Mouse (Mus musculus): ENCODE results near the gene Tomm40l.

Tomm40l gene

GRCm38 (mm10) chr1:171213801-171214496, 8.4 kb downstream of the Tomm40l start, which contains the start of gene Nr1i3:
Gene Nr1i3, plus strand, starts transcription at chr1:171213970.
- H3K36me3 ChIP-seq (ENCODE audit: insufficient read depth, low read length), result peaks cover 5% of the 10 kb centered on the region; the same call in 1 of the 2 replicates
- H3K27me3 ChIP-seq (ENCODE audit: insufficient read depth, low read length), result peaks cover 7% of the 10 kb centered on the region; the same call in 1 of the 2 replicates
- H3K4me1 ChIP-seq (replicated peaks; ENCODE audit: low read depth, low read length), result peaks cover 34% of the 10 kb centered on the region
- no peaks in the 10 kb centered on the region for H3K9me3 ChIP-seq (ENCODE audit: low read length)
- TF ChIP-seq NANOG (IDR thresholded peaks at IDR 0.05; ENCODE audit: borderline replicate concordance, low read length) (no peak), CTCF (conservative IDR thresholded peaks at IDR 0.05; ENCODE audit: low read length) (no peak), POU5F1 (IDR thresholded peaks at IDR 0.05; ENCODE audit: borderline replicate concordance, low read length) (no peak)
- no peak within 1 kb of the TSS for H3K4me3 ChIP-seq (replicated peaks; ENCODE audit: low read length)

- no peak for TF ChIP-seq POU5F1 (IDR thresholded peaks at IDR 0.05; ENCODE audit: borderline replicate concordance, low read length)
- no peak for TF ChIP-seq NANOG (IDR thresholded peaks at IDR 0.05; ENCODE audit: borderline replicate concordance, low read length)
- no peak for TF ChIP-seq CTCF (conservative IDR thresholded peaks at IDR 0.05; ENCODE audit: low read length)
- Histone ChIP-seq H3K4me1 (replicated peaks; ENCODE audit: low read depth, low read length) (peaks cover 23% of the 10 kb centered on the region), H3K4me3 (replicated peaks; ENCODE audit: low read length) (no peak overlapping the region), H3K9me3 (ENCODE audit: low read length) (no peaks in the 10 kb centered on the region), H3K27me3 (ENCODE audit: insufficient read depth, low read length) (peaks cover 7% of the 10 kb centered on the region; the same call in 1 of the 2 replicates), H3K36me3 (ENCODE audit: insufficient read depth, low read length) (no peaks in the 10 kb centered on the region)
These were observed 9.5 kb downstream of the Tomm40l start for GRCm38 (mm10) chr1:171212854-171213253.

GRCm38 (mm10) chr1:171209409-171209808, 12.9 kb downstream of the Tomm40l start:
- TF ChIP-seq NANOG (IDR thresholded peaks at IDR 0.05; ENCODE audit: borderline replicate concordance, low read length), result no peak
- no peak for TF ChIP-seq CTCF (conservative IDR thresholded peaks at IDR 0.05; ENCODE audit: low read length)
- no peak for TF ChIP-seq POU5F1 (IDR thresholded peaks at IDR 0.05; ENCODE audit: borderline replicate concordance, low read length)
- Histone ChIP-seq H3K9me3 (ENCODE audit: low read length) (no peaks in the 10 kb centered on the region), H3K4me1 (replicated peaks; ENCODE audit: low read depth, low read length) (peaks cover 7% of the 10 kb centered on the region; the same call in 1 of the 2 replicates), H3K27me3 (ENCODE audit: insufficient read depth, low read length) (peaks cover 11% of the 10 kb centered on the region), H3K4me3 (replicated peaks; ENCODE audit: low read length) (no peak overlapping the region), H3K36me3 (ENCODE audit: insufficient read depth, low read length) (no peaks in the 10 kb centered on the region)

GRCm38 (mm10) chr1:171205704-171206493, 16.4 kb downstream of the Tomm40l start:
- no peak overlapping the region for H3K4me3 ChIP-seq (replicated peaks; ENCODE audit: low read length)
- peaks cover 4% of the 10 kb centered on the region; the same call in 1 of the 2 replicates for H3K4me1 ChIP-seq (replicated peaks; ENCODE audit: low read depth, low read length)
- H3K27me3 ChIP-seq (ENCODE audit: insufficient read depth, low read length), result peaks cover 11% of the 10 kb centered on the region
- no peaks in the 10 kb centered on the region for H3K36me3 ChIP-seq (ENCODE audit: insufficient read depth, low read length)
- no peak for TF ChIP-seq POU5F1 (IDR thresholded peaks at IDR 0.05; ENCODE audit: borderline replicate concordance, low read length)
- no peaks in the 10 kb centered on the region for H3K9me3 ChIP-seq (ENCODE audit: low read length)

GRCm38 (mm10) chr1:171204249-171204644, 18.1 kb downstream of the Tomm40l start:
- TF ChIP-seq POU5F1 (IDR thresholded peaks at IDR 0.05; ENCODE audit: borderline replicate concordance, low read length), result no peak
- TF ChIP-seq CTCF (conservative IDR thresholded peaks at IDR 0.05; ENCODE audit: low read length), result no peak
- no peak for TF ChIP-seq NANOG (IDR thresholded peaks at IDR 0.05; ENCODE audit: borderline replicate concordance, low read length)
- H3K9me3 ChIP-seq (ENCODE audit: low read length), result no peaks in the 10 kb centered on the region
- peaks cover 11% of the 10 kb centered on the region for H3K27me3 ChIP-seq (ENCODE audit: insufficient read depth, low read length)
- H3K36me3 ChIP-seq (ENCODE audit: insufficient read depth, low read length), result no peaks in the 10 kb centered on the region
- H3K4me1 ChIP-seq (replicated peaks; ENCODE audit: low read depth, low read length), result peaks cover 4% of the 10 kb centered on the region; the same call in 1 of the 2 replicates
- H3K4me3 ChIP-seq (replicated peaks; ENCODE audit: low read length), result no peak overlapping the region

- Histone ChIP-seq H3K27me3 (ENCODE audit: insufficient read depth, low read length) (peaks cover 12% of the 10 kb centered on the region), H3K4me3 (replicated peaks; ENCODE audit: low read length) (no peak overlapping the region), H3K9me3 (ENCODE audit: low read length) (no peaks in the 10 kb centered on the region), H3K36me3 (ENCODE audit: insufficient read depth, low read length) (no peaks in the 10 kb centered on the region), H3K4me1 (replicated peaks; ENCODE audit: low read depth, low read length) (peaks cover 4% of the 10 kb centered on the region; the same call in 1 of the 2 replicates)
- TF ChIP-seq NANOG (IDR thresholded peaks at IDR 0.05; ENCODE audit: borderline replicate concordance, low read length) (no peak), CTCF (conservative IDR thresholded peaks at IDR 0.05; ENCODE audit: low read length) (no peak), POU5F1 (IDR thresholded peaks at IDR 0.05; ENCODE audit: borderline replicate concordance, low read length) (no peak)
These were observed 18.7 kb downstream of the Tomm40l start for GRCm38 (mm10) chr1:171203471-171204248.

- Histone ChIP-seq H3K4me3 (replicated peaks; ENCODE audit: low read length) (no peak overlapping the region), H3K36me3 (ENCODE audit: insufficient read depth, low read length) (no peaks in the 10 kb centered on the region), H3K27me3 (ENCODE audit: insufficient read depth, low read length) (peaks cover 24% of the 10 kb centered on the region), H3K4me1 (replicated peaks; ENCODE audit: low read depth, low read length) (peaks cover 4% of the 10 kb centered on the region; the same call in 1 of the 2 replicates), H3K9me3 (ENCODE audit: low read length) (no peaks in the 10 kb centered on the region)
- no peak for TF ChIP-seq NANOG (IDR thresholded peaks at IDR 0.05; ENCODE audit: borderline replicate concordance, low read length)
- no peak for TF ChIP-seq CTCF (conservative IDR thresholded peaks at IDR 0.05; ENCODE audit: low read length)
- no peak for TF ChIP-seq POU5F1 (IDR thresholded peaks at IDR 0.05; ENCODE audit: borderline replicate concordance, low read length)
These were observed 21.5 kb downstream of the Tomm40l start for GRCm38 (mm10) chr1:171200769-171201168.

- Histone ChIP-seq H3K4me3 (replicated peaks; ENCODE audit: low read length) (no peak overlapping the region), H3K27me3 (ENCODE audit: insufficient read depth, low read length) (peaks cover 31% of the 10 kb centered on the region), H3K9me3 (ENCODE audit: low read length) (no peaks in the 10 kb centered on the region), H3K36me3 (ENCODE audit: insufficient read depth, low read length) (no peaks in the 10 kb centered on the region), H3K4me1 (replicated peaks; ENCODE audit: low read depth, low read length) (peaks cover 7% of the 10 kb centered on the region; the same call in 1 of the 2 replicates)
- TF ChIP-seq CTCF (conservative IDR thresholded peaks at IDR 0.05; ENCODE audit: low read length) (no peak), POU5F1 (IDR thresholded peaks at IDR 0.05; ENCODE audit: borderline replicate concordance, low read length) (no peak), NANOG (IDR thresholded peaks at IDR 0.05; ENCODE audit: borderline replicate concordance, low read length) (no peak)
These were observed 22.8 kb downstream of the Tomm40l start for GRCm38 (mm10) chr1:171199532-171199931.
